Mouse (Mus musculus) brain, adult 10 weeks (tissue): Measurements from ENCODE around the gene Serinc5. TPM values are rescaled to one million over a fixed set of nuclear protein-coding genes. Genes with fewer than 3 reads are reported as not detected.

Experiments used
- polyA plus RNA-seq: library from polyadenylated mRNA; stranded (reverse); fragments of 350-450 nt; fragmentation: Illumina TruSeq; extraction: RNeasy Lipid Tissue Mini Kit (QIAGEN cat#74804); gene quantifications from one replicate; pipeline ENCODE4 v1.2.3, GENCODE M21; 2015; ENCODE audit warnings: low read depth, low replicate concordance

Gene Serinc5
- polyA plus RNA-seq, result 39.3 TPM

DNA sequence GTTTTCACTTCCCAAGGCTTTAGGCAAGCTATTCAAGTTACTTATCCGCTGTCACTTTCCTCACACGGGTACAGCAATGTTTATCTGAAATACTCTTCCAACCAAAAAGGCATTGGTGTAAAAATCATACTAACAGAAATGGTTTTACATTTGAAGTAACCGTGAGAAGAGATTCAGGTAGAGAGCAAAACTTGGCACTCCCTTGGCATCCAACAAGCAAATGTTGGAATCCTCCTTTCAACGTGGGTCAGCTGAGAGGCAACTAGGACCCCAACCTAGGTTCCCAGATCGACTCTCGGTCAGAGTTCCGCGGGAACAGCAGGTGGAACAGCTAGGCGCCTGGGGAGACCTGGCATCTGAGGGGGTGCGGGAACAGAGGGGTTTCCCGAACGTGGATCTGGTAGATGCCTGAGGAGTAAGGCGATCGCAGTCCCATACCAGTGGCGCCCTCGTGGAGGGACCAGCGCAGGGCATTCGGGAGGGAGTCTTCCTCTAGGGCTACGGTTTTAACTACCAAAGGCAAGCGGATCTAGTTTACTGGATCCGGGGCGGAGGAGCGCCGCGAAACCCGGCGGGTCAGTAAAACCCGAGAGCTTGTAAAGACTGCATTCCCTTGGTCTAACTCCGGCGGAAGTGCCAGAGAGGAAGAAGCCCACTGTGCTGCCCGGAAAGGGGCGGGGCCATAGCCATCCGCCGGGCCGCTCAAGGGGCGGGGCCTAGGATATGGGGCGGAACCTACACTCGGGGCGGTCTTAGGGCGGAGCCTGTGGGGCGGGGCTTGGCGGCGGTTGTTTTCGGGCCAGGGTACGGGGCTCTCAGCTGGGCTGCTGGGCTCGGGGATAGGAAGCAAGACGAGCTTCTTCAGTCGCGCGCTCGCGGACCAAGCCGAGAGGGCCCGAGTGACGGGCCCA lies at the start of gene Serinc5:
Serinc5 (plus strand) TSS at position 781 of the 911 bp plus-strand sequence.

DNA sequence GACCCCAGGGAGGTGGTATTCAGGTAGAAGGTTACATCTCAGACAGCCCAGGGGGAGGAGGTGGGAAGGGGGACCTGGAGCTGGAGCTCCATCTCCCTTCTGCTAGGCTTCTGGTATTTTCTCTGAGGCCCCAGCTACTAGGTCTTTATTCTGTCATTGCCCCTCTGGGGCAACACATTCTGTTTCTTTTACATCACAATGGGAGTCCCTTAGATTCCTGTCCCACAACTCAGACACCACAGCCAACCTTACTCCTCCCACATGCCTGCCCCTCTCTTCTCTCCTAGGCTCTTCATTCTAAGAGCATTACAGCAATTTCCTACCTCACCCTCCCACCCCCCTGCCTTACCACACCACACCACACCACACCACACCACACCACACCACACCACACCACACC lies 34.8 kb upstream of the Serinc5 start, which contains the start of gene Spz1:
Spz1 (minus strand) TSS at position 101 of the 400 bp plus-strand sequence.

Other genes with a start within 250 kb of the Serinc5 start
- 22.1 TPM for gene Ankrd34b, start 185.2 kb upstream of the Serinc5 start, polyA plus RNA-seq
- 17.0 TPM for gene Fam151b, start 127.1 kb upstream of the Serinc5 start, polyA plus RNA-seq
- 11.1 TPM for gene Zfyve16, start 80.2 kb upstream of the Serinc5 start, polyA plus RNA-seq
- not detected for gene Spz1, start 34.9 kb upstream of the Serinc5 start, polyA plus RNA-seq
- gene Thbs4, start 183.7 kb downstream of the Serinc5 start, polyA plus RNA-seq, result 5.8 TPM
- gene Mtx3, start 233.7 kb downstream of the Serinc5 start, polyA plus RNA-seq, result 22.1 TPM